Mouse (Mus musculus) lung, postnatal 36 days (tissue): Measurements from ENCODE around the gene Nelfb.

Experiments
- DNase-seq: peaks from one replicate; pipeline ENCODE4 v3.0.0; 2022; ENCODE audit warnings: mixed read lengths

Gene Nelfb

DNA sequence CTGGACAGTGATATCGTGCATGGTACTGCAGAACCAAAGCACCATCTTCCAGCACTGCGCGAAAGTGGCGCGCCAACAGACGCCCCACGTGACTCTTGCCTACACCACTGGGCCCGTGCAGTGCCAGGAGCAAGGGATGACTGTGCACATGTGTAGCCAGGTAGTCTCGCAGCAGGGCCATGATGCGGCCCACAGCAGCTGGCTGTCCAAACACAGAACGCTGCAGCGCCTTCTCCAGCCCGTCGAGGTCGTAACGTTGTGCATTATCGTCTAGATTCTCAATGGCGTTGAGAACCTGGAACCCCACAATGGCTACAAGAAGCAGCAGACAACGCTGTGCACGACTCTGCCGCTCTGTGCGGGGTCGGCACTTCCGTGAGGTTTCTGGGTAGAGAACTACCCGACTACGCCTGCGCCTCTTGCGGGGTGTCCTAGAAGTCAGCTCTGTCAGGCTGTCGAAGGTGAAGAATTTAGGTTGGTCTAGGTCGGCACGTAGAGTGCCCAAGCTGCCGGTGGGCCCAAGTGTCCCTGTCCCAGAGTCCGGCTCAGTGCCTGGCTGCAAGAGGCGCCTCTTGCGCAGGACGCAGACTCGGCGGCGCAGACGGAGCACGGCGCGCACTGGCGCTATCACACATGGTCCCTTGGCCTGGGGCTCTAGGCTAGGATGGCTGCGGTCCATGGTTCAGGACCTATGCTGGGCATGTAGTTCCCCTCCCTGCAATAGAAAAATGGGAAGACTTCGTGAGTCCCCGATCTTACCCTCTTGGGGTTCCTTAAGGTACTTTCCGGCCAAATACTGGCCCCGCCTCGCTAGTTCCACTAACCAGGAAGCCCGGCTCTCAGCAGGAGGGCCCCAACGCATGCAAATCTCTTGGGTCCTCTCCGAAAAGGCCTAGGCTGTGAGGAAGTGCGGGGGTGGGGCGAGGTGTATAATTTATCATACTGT is 15.8 kb downstream of the Nelfb start:
- peak; percentile 92 for DNase-seq

DNA sequence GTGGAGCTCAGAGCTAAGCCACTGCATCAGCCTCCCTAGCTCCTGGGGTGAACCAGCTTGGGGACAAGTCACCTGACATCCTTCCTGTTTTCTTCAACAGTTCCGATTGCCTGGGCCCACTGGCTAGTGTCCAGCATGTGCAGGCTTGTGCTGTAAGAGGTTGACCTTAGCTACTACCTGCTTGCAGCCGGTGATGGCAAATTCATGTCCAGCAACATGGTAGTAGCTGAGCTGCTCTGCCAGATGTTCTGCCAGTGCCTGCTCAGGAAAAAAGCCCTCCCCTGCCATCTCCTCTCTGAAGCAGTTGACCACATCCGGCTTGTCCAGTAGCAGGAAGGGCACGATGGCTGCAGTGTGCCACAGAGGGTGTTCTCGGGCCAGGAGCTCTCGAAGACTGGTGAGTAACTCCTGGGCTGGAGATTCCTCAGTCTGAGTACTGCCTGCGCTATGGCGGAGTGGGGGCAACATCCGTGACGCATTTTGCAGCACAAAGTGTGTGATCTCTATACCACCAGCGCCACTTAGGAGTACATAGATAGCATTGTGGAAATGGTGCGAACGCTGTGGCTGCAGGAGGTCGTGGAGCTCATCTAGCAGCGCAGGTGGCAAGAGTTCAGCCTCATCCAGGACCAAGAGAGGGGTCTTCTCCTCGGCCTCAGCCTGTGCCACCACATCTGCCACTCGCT is 16.7 kb downstream of the Nelfb start:
- DNase-seq, result no peak

DNA sequence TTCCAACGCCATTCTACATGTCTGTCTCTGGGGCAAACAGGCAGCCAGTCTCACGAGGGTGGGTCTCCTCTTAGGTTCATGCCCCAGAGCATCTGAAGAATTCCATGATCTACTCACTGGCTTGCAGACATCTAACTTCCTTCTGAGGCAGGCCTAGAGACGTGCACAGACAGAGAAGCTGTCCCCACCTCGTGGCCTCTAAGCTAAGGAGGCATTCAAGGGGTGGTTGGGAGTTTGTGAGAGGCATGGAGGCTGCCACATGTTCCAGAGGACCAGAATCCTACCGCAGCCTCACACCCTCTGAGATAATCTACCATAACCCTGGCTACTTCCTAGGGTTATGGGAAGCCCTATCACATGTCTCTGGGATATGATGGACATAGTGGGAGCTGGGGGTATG is 17.3 kb downstream of the Nelfb start:
- no peak for DNase-seq

DNA sequence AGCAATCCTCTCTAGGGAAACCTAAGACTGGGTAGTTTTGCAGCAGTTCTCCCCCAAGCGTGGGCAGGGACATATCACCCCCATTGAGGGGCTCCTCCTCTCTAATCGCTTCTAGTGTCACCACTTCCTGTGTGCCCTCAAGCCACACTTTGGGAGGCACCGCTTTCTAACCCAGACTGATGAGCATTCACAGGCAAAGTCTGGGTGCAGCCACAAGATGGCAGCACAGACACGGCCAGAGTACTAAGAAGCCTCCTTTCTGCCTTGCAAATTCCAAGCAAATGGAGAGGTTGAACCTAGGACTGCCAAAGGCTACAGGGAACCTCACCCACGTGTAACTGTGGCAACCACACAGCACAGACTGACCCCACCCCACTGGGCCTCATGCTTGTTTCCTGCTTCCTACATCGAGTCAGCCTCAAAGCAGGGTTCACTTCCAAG is 17.9 kb downstream of the Nelfb start:
- peak; percentile 95 for DNase-seq

DNA sequence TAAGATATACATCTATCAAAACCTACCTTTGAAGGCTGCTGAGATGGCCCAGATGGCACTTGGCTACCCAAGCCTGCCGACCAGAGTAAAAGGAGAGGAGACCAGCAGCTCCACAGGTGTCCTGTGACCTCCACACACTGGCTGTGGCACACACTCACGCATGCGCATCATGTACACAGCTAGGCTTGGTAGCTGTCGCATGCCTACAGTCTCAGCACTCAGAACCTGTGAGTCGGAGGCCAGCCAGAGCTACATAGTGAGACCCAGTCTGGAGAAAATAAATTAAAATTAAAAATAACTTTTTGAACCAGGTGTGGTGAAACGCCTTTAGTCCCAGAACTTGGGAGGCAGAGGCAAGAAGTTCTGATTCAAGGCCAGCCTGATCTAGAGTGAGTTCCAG is 23.4 kb downstream of the Nelfb start:
- no peak for DNase-seq

DNA sequence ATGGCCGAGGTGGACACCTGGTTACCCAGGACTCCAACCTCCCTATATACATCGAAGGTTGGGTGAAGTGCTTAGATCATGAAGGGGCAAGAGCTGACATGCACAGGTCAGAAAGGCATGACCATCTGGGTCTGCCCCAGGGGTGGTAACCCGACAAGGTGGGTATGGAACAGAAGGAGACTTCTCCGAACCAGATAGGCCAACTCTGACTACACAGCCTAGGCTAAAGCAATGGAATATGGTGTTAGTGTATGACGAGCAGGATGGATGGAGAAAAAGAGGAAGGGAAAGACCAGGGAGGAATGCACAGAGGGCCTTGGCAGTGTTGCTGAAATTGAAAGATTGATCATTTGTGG is 24.7 kb downstream of the Nelfb start:
- no peak for DNase-seq

DNA sequence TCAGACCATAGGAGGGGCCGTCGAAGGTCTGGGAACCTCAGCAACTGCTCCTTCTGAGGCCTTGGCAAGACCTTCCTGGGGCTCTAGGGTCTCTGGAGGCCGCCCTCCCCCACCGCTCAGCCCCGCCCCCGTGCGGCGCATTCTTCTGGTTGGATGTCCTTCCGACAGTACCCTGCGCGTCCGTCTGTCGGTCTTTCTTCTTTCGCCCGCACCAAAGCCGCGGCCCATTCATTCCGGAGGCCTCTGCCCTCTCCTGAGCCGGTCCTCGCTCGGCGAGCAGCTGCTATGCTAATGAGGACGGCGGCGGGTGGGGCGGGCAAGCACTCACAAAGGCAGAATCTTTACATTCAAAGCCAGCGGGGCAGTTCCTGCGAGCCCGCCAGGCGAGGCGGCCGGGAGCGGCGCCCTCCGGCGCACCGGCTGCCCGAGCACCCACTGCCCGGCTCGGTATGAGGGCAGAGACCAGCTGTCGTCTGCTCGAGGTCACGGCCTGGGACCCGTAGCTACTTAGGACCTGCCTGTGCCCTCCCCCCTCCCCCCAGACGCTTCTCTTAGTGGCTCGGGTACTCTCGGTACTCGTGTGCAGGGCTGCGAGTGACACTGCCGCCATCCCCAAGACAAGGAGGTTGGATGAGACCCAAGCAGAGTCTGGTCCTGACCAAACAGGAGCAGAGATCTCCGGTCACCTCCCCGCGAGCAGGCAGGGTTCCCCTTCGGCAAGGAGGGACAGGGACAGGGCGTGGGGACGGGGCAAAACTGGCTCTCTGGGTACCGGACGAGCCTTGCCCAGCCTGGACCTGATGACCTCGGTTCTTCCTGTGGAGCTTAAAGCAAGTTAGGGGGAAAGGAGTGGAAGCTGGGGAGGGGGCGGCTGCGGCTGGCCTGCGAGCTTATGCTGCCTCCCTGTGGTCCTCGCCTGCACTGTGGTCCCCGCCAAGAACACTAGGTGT is 25.4 kb downstream of the Nelfb start:
- DNase-seq, result peak; percentile 71

DNA sequence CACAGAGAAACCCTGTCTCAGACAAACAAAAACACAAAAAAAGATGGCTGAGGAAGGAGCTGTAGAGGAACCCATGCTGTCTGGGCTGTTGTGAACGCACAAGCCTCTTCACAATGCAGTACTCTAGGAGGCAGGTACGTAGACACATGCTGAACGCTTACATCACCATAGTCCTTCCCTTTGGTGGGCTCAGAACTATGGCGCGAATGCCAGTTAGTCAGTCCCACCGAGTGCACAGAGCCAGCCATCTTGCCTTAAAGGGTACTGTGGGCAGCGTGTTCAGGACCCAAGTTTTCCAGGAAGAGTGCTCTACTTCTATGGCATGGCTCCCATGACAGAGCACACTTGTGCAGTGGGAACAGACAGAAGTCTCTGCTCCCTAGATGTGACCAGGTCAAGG is 26.8 kb downstream of the Nelfb start:
- no peak for DNase-seq

DNA sequence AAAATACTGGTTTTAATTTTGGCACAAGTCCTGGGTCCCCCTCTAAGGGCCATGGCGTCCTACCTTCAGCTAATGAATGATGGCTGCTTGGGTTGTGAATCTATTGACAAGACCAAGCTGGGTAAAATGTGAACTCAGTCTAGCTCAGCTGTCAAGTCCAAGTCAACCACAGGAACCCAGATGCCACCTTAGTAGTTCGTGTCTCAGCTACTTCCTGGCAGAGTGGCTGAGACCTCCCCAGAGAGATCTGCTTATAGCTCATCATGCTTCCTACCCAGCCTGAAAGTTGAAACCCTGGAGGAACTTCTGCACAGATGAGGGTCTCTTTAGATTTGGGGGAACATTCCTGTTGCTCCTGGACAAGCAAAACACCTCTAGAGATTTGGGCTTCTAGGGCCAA is 28.0 kb downstream of the Nelfb start:
- DNase-seq, result no peak

DNA sequence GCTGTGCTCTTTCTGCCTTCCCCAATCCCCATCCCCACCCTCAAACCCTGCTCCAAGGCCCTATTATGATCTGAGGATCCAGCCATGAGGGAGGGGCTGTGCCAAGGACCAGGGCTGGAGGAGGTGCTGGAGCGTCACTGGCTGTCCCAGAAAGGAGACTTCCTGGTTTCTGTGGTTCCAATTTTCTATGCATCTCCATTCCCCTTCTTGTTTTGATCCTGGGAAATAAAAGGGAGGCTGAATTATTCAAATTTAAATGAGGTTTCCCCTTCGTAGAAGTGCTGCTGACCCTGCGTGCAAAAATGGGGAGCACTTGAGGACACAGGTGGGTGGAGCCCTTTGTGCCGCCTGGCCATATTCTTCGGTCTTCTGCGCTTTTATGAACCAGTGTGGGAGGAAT is 28.6 kb downstream of the Nelfb start:
- DNase-seq, result no peak

DNA sequence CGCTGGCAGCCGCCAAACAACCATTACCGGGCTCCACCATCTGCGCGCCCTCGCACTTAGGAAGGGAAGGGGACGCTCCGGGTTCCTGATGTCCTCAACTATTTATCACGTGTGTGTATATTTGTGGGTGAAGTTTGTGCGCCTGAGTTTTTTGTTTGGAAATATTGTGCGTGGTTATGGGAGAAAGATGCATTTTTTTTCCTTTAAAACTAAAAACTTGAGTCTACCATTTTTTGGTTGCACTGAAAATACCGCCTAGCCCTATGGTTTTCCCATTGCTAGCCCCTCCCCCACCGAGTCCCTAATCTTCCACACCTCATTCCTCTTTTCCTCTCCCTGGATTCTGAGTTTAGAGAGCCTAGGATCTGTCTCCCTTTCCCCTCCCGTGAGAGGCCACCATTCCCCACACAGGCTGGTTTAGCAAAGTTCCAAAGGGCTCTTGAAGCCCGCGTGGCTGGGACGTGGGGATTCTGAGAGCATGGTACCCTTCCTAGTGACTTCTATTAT is 29.3 kb downstream of the Nelfb start:
- DNase-seq, result no peak

DNA sequence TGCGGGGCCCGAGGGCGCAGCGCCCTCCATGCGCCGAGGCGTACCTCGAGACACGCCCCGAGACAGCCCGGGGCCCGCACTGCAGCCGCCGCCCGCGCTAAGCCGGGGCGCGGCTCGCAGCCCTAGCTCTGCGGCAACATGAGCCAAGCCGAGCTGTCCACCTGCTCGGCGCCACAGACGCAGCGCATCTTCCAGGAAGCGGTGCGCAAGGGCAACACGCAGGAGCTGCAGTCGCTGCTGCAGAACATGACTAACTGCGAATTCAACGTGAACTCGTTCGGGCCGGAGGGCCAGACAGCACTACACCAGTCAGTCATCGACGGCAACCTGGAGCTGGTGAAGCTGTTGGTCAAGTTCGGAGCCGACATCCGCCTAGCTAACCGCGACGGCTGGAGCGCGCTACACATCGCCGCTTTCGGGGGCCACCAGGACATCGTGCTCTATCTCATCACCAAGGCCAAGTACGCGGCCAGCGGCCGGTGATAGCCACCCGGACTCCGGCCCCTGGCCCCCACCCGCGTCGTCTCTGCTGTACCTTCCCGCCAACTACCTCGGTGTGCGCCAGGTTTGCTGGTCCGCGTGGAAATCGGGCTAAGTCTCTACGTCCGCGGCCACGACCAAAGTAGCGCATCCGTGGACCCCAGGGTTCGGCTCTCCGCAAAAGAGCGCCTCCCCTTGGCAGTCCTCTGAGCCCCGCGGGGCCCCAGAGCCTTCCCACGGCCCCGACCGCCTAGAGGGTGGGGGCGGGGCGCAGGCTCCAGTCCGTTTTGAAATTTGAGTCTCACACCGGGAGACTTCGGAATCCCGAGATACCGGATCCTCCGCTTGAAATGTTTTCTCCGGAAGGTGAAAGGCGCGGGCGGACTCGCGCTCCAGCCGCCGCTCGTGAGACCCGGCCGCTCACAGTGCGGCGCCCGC is 30.1 kb downstream of the Nelfb start:
- DNase-seq, result peak; percentile 54

DNA sequence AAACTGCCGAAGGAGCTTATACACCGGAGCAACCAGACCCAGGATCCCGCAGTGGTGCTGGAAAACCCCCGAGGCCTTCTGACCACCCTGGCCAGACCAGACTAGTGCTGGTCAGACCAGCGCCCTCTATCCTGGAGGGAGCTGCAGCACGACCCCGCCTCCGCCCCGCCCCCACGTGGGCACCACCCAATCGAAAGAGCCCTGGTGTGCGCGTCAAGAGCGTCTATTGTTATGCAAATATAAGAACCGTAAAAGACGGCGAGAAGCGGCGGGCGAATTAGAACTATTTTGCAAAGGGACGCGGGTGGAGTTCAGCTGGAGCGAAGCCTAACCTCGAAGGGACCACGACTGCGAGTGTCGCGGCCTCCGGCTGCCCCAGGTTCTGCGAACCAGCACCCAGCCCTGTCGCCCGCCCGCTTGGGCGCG is 30.8 kb downstream of the Nelfb start, which contains the start of gene Nrarp:
TSS of gene Nrarp (plus strand) at position 281 of the 426 bp plus-strand sequence.
- DNase-seq, result peak; percentile 98

DNA sequence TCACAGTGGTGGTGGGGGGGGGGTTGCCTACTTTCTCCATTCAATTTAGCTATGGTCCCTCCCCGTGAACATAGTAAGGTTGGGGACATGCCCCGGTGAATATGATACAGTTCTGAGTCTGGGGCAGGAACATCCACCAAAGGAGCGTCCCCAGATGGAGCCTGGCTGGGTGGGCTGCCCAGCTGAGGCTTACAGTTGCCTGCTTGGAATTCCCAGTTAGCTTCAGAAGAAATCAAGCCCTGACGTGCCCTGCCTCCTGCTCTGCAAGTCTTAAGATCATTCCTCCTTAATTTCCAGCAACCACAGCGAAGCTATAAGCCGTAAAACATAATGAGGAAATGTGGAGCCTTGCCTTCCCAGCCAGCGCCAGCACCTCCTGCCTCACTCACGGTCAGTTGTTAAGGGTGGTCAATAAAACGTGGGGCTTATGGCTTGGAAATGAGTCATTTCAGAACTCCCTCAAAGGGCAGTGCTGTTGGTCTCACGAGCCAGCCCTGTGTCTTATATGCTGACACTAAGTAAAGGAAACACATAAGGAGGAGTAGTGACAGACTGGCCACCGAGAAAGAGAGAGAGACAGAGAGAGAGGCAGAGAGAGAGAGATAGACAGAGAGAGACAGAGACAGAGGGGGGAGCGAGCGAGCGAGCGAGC is 31.6 kb downstream of the Nelfb start:
- no peak for DNase-seq

DNA sequence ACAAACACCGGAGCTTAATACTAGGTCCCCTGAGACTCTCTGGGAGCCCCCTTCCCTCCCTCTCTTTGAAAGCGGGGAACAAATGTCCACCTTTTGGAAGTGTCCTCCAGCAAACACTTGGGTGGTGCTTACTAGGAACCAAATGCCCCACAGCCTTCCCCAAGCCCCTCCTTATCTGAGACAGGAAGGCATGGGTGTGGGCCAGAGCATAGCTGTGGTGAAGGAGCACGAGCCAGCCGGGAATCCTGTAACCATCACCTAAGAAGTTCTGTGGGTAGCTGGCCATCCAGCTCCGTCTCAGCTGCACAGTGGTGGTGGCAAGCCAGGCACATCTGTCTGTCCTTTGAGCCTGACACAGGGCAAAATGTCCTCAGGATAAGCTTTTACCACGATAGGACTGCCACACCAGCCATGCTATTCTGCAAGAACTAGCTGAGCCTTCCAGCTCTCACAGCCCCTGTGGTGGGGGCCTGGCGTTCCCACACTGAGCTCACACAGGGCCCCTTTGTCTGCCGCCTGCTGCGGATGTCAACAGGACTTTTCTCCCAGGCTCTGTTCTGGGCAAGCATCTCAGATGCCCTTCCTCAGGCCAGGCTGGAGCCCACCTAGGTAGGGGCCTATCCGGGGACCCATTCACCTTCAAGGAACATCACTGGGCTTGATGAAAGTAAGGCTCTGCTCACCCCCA is 32.9 kb downstream of the Nelfb start:
- no peak for DNase-seq

DNA sequence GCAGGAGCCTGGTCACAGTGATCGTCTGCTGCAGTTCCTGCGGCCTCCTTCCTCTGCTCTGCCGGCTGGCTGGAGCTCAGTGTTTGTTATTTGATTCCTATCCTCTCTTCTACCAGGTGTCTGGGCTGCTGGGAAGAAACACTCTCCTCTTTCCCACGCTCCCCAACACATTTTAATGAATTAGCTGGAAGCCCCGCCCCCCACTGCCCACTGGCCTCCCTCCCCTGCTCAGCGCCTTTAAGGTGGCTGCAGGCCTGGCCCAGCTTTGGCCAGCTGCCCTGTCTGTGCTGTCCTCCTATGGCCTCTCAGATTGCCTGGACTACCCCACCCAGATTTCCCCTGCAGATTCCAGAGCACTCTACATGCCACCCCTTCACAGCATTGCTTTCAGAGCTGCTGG is 33.6 kb downstream of the Nelfb start:
- DNase-seq, result peak; percentile 80

DNA sequence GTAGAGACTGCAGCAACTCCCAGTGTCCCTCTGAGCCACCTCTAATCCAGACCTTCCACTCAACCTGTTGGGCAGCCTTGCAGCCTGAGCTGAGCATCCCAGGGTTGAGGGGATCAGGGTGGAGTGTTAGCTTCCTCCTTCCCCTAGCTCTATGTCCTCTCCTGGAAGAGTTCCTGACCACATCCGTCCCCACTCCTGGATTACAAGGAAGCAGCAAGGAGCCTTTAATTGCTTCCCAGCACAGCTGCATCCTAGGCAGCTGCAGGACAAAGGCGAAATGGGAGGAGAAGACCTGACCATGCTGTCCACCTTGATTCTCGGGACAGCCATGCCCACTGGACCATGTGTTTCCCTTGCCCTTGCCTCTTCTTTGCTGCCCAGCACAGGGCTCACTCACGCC is 34.2 kb downstream of the Nelfb start:
- DNase-seq, result no peak

DNA sequence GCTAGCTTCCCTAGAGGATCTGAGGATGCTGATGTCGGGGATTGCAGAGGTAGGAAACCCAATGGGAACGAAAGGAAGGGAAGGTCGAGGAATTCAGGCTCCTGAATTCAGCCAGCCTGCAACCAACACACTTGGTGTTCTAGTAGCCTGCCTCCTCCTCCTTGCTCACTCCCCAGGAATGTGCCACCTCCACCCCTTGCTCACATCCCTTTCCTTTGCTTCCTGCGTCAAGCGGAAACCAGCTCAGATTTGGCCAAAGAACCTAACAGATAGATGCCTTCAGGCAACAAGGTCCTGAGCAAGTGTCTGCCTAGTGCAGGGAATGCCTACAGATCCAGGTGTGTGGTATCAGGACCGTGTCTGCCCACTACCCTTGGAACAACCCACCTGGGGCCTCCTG is 34.7 kb downstream of the Nelfb start:
- peak; percentile 75 for DNase-seq

DNA sequence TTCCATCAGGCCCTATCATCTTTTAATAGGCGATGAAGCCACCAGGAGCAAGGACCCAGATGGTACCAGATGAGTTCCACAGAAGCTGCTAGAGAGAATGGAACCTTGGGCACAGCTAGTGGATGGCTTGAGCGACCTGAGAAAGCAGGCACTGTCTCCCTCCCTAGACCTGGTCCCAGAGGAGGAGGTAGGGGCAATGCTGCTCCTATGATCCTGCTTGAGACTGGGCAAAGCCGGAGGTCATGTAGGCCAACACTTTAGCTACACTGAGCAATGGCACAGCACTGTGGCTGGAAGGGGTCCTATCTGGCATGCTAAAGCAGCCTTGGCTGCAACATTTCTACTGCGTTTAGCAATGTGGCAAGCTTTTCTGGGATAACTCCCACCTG is 35.6 kb downstream of the Nelfb start:
- no peak for DNase-seq
